Mouse (Mus musculus) ES-E14 (cell line): ENCODE measurements around the gene Adgre5. TPM values are rescaled to one million over a fixed set of nuclear protein-coding genes. Genes with fewer than 3 reads are reported as not detected.
A peak's percentile ranks its signal among the peaks of the same experiment; 100 is the strongest.

Experiments used
- DNase-seq: peaks from one replicate; pipeline ENCODE4 v3.0.0-alpha.2; 2013; ENCODE audit warnings: low read depth, low spot score
- H3K27ac ChIP-seq: 2 replicates; pipeline ENCODE4 v1.5.1; 2012; ENCODE audit warnings: low read depth, mild to moderate bottlenecking, low read length, moderate library complexity, mixed read lengths; ENCODE audit not compliant: poor library complexity, insufficient read depth, severe bottlenecking
- H3K36me3 ChIP-seq: 2 replicates; pipeline ENCODE4 v1.6.1; 2012; ENCODE audit warnings: mild to moderate bottlenecking, low read length, moderate library complexity, mixed read lengths; ENCODE audit not compliant: control insufficient read depth, poor library complexity, insufficient read depth, severe bottlenecking
- H3K4me1 ChIP-seq, 2 experiments: fragments of 150-350 bp in 1 of 2; sonication (generic) in 1 of 2; 2 replicates each; pipeline ENCODE4 v1.6.1; 2012; ENCODE audit warnings: low read length in 2 of 2, mild to moderate bottlenecking in 1 of 2, mixed read lengths in 1 of 2; ENCODE audit not compliant: control insufficient read depth in 2 of 2, insufficient read depth in 2 of 2, poor library complexity in 1 of 2
- H3K4me3 ChIP-seq, 2 experiments: fragments of 150-350 bp in 1 of 2; sonication (generic) in 1 of 2; 2 replicates each; pipeline ENCODE4 v1.5.1; 2012; ENCODE audit warnings: low read length in 2 of 2, low read depth in 1 of 2, mild to moderate bottlenecking in 1 of 2, mixed read lengths in 1 of 2; ENCODE audit not compliant: insufficient read depth in 1 of 2, poor library complexity in 1 of 2, severe bottlenecking in 1 of 2
- H3K9ac ChIP-seq: 2 replicates; pipeline ENCODE4 v1.6.1; 2012; ENCODE audit warnings: low read depth, mild to moderate bottlenecking, low read length, mixed read lengths; ENCODE audit not compliant: poor library complexity, insufficient read depth, severe bottlenecking
- H3K9me3 ChIP-seq: fragments of 150-350 bp; sonication (generic); 2 replicates; pipeline ENCODE4 v1.6.1; 2012; ENCODE audit warnings: low read depth, mild to moderate bottlenecking, low read length; ENCODE audit not compliant: control insufficient read depth, insufficient read depth
- CHD2 ChIP-seq: IDR thresholded peaks from 2 replicates; pipeline ENCODE4 v1.6.1; 2014; ENCODE audit warnings: mild to moderate bottlenecking, low read depth, low read length, inconsistent platforms
- HCFC1 ChIP-seq: IDR thresholded peaks from 2 replicates; pipeline ENCODE4 v1.6.1; 2012; ENCODE audit warnings: low read length, inconsistent platforms, borderline replicate concordance; ENCODE audit not compliant: insufficient read depth
- MAFK ChIP-seq: IDR thresholded peaks from 2 replicates; pipeline ENCODE4 v1.6.1; 2014; ENCODE audit warnings: mild to moderate bottlenecking, low read depth, low read length, inconsistent platforms; ENCODE audit not compliant: insufficient read depth
- ZC3H11A ChIP-seq: IDR thresholded peaks from 2 replicates; pipeline ENCODE4 v1.6.1; 2012; ENCODE audit warnings: low read depth, mild to moderate bottlenecking, inconsistent platforms, low read length, borderline replicate concordance
- ZNF384 ChIP-seq: IDR thresholded peaks from 2 replicates; pipeline ENCODE4 v1.6.1; 2012; ENCODE audit warnings: low read depth, low read length, inconsistent platforms
- in situ Hi-C, 2 experiments: fragments of 600-800 bp; cut with MboI; formaldehyde crosslinking; loops; one replicate each; pipeline ENCODE4 v1.15.1; 2025; ENCODE audit warnings: low sequenced_read_pairs in 2 of 2, inconsistent platforms in 1 of 2; ENCODE audit not compliant: unreplicated experiment in 2 of 2
- total RNA-seq: library from RNA; depleted of rRNA; stranded (reverse); fragments of 300-350 nt; gene quantifications from 2 replicates; pipeline ENCODE4 v1.2.3, GENCODE M21; 2012

Gene Adgre5
- total RNA-seq, 1 experiment, result 92.2 TPM

DNA sequence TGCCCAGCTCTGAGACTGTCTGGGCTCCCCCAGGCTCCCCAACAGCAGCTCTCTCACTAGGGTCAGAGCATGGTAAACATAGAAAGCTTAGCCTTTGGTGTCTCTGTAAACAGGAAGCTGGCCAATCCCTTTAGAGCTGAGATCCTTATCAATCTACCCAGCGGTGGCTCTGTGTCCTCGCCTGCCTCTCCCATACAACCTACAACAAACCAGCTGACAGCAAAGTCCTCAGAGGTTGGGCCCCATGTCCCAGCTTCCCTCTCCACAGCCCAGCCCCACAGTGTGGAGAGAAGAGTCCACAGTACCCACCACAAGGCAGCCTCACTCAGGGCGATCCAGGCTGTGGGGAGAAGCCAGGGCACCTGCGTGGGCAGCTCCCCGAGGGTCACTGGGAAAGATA, 38.5 kb upstream of the Adgre5 start:
- Histone ChIP-seq H3K4me1 (peaks cover 6 to 15% of the 10 kb centered on the region in 2 experiments; a peak in 3 of 4 replicates), H3K27ac (no peak overlapping the region), H3K36me3 (no peaks in the 10 kb centered on the region), H3K9ac (no peak overlapping the region), H3K4me3 (no peak overlapping the region), H3K9me3 (no peaks in the 10 kb centered on the region)
- in situ Hi-C loops, result loop anchor here (5.0 to 10.0 kb wide), 2 partner anchors 115 to 118 kb away; no protein-coding TSS in a partner anchor
- DNase-seq, result no peak
- no peak for TF ChIP-seq MAFK
- no peak for TF ChIP-seq ZNF384
- no peak for TF ChIP-seq HCFC1
- TF ChIP-seq CHD2, result no peak
- no peak for TF ChIP-seq ZC3H11A

GRCm38 (mm10) chr8:83778051-83778450, 36.9 kb upstream of the Adgre5 start:
- no peak overlapping the region for H3K4me3 ChIP-seq
- no peak overlapping the region for H3K9ac ChIP-seq
- H3K36me3 ChIP-seq, result no peaks in the 10 kb centered on the region
- TF ChIP-seq HCFC1, result no peak
- TF ChIP-seq ZNF384, result no peak
- TF ChIP-seq CHD2, result no peak
- no peak for TF ChIP-seq MAFK
- TF ChIP-seq ZC3H11A, result no peak
- H3K4me1 ChIP-seq, result peaks cover 4 to 11% of the 10 kb centered on the region in 2 experiments; a peak in 2 of 4 replicates
- no peak overlapping the region for H3K27ac ChIP-seq
- DNase-seq, result peak; percentile 62
- H3K9me3 ChIP-seq, result no peaks in the 10 kb centered on the region
- in situ Hi-C loops, result loop anchor here in 1 of 2 experiments (5.0 kb wide), 1 partner anchor 119 kb away; no protein-coding TSS in a partner anchor

- no peak for TF ChIP-seq MAFK
- TF ChIP-seq ZC3H11A, result no peak
- TF ChIP-seq HCFC1, result no peak
- no peak for TF ChIP-seq ZNF384
- no peak for TF ChIP-seq CHD2
- Histone ChIP-seq H3K27ac (no peak overlapping the region), H3K9me3 (no peaks in the 10 kb centered on the region), H3K4me1 (peaks cover 7 to 16% of the 10 kb centered on the region in 2 experiments; a peak in 3 of 4 replicates), H3K36me3 (no peaks in the 10 kb centered on the region), H3K4me3 (0 out of 4 replicates have a peak overlapping the region, but pooled peaks of 1 of the 2 experiments have one; percentile 4), H3K9ac (no peak overlapping the region)
- in situ Hi-C loops, result loop anchor here in 1 of 2 experiments (5.0 kb wide), 1 partner anchor 121 kb away; no protein-coding TSS in a partner anchor
- DNase-seq, result peak; percentile 59
These were observed 35.5 kb upstream of the Adgre5 start for GRCm38 (mm10) chr8:83776632-83777031.

DNA sequence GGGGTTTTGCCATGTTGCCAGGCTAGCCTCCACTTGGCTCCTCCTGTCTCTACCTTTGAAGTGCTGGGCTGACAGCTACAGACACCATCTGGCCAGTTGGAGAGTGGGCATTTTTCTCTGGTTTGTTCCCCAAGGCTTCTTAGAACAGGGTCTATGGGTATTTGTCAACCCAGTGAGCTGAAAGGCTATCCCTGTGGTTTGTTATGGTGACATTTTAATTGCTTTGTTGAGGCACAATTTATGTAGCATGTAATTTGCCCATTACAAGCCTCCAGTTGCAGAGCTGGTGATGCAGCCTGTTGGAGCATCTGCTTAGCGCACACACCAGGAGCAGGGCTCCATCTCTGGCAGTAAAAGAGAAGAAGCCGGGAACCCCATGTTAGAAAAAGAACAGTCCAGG, 33.1 kb upstream of the Adgre5 start:
- no peak for DNase-seq
- H3K4me1 ChIP-seq, result peaks cover 11 to 26% of the 10 kb centered on the region in 2 experiments; a peak in 3 of 4 replicates
- no peaks in the 10 kb centered on the region for H3K9me3 ChIP-seq
- TF ChIP-seq ZC3H11A (no peak), ZNF384 (no peak), MAFK (no peak), CHD2 (no peak), HCFC1 (no peak)
- in situ Hi-C loops, result no loop called here
- no peak overlapping the region for H3K27ac ChIP-seq
- H3K9ac ChIP-seq, result no peak overlapping the region
- no peak overlapping the region for H3K4me3 ChIP-seq
- no peaks in the 10 kb centered on the region for H3K36me3 ChIP-seq
